Mouse (Mus musculus) urinary bladder, postnatal 25 days (tissue): Measurements from ENCODE around the gene Arhgap23.

Experiments used
- DNase-seq: peaks from one replicate; pipeline ENCODE4 v3.0.0; 2022; ENCODE audit warnings: low spot score

Arhgap23 gene

GRCm38 (mm10) chr11:97466444-97467160, 51.3 kb downstream of the Arhgap23 start:
- DNase-seq: no peak

GRCm38 (mm10) chr11:97468639-97469287, 53.4 kb downstream of the Arhgap23 start:
- peak; percentile 89 for DNase-seq

- no peak for DNase-seq
Measured at GRCm38 (mm10) chr11:97469828-97470227, 54.5 kb downstream of the Arhgap23 start.

GRCm38 (mm10) chr11:97471276-97471675, 55.9 kb downstream of the Arhgap23 start:
- no peak for DNase-seq

GRCm38 (mm10) chr11:97476334-97477095, 61.2 kb downstream of the Arhgap23 start:
- peak; percentile 49 for DNase-seq

GRCm38 (mm10) chr11:97477431-97477830, 62.1 kb downstream of the Arhgap23 start:
- DNase-seq: peak; percentile 31

- DNase-seq: no peak
Measured at GRCm38 (mm10) chr11:97478345-97478744, 63.0 kb downstream of the Arhgap23 start.

GRCm38 (mm10) chr11:97479085-97479484, 63.8 kb downstream of the Arhgap23 start:
- no peak for DNase-seq

GRCm38 (mm10) chr11:97479824-97480223, 64.5 kb downstream of the Arhgap23 start:
- DNase-seq: no peak

- DNase-seq: no peak
Measured at GRCm38 (mm10) chr11:97485661-97486060, 70.3 kb downstream of the Arhgap23 start.

- no peak for DNase-seq
Measured at GRCm38 (mm10) chr11:97487656-97488055, 72.3 kb downstream of the Arhgap23 start.

- peak; percentile 63 for DNase-seq
Measured at GRCm38 (mm10) chr11:97489589-97490324, 74.4 kb downstream of the Arhgap23 start.

GRCm38 (mm10) chr11:97491640-97492039, 76.3 kb downstream of the Arhgap23 start:
- no peak for DNase-seq

- no peak for DNase-seq
Measured at GRCm38 (mm10) chr11:97492836-97493235, 77.5 kb downstream of the Arhgap23 start.

- DNase-seq: no peak
Measured at GRCm38 (mm10) chr11:97497543-97497942, 82.2 kb downstream of the Arhgap23 start.

- no peak for DNase-seq
Measured at GRCm38 (mm10) chr11:97499865-97500719, 84.8 kb downstream of the Arhgap23 start, which contains the start of gene 4933428G20Rik. Gene 4933428G20Rik, minus strand, starts transcription at chr11:97500340.

GRCm38 (mm10) chr11:97500720-97501448, 85.6 kb downstream of the Arhgap23 start:
- no peak for DNase-seq

- DNase-seq: no peak
Measured at GRCm38 (mm10) chr11:97502383-97502782, 87.0 kb downstream of the Arhgap23 start.

- no peak for DNase-seq
Measured at GRCm38 (mm10) chr11:97502846-97503245, 87.5 kb downstream of the Arhgap23 start.

- no peak for DNase-seq
Measured at GRCm38 (mm10) chr11:97505784-97506183, 90.5 kb downstream of the Arhgap23 start.
